Mouse (Mus musculus) right cerebral cortex, adult 2 months (tissue): ENCODE results near the gene Ndel1.

Source experiments
- DNase-seq, 2 experiments: peaks; one replicate each; pipeline ENCODE4 v3.0.0; 2021 to 2022; ENCODE audit warnings: low spot score in 2 of 2

Gene Ndel1

GRCm38 (mm10) chr11:68892233-68892832 is 20.7 kb upstream of the Ndel1 start:
- no peak for DNase-seq

GRCm38 (mm10) chr11:68891823-68892222 is 20.2 kb upstream of the Ndel1 start:
- no peak for DNase-seq

GRCm38 (mm10) chr11:68890625-68891024 is 19.0 kb upstream of the Ndel1 start:
- no peak for DNase-seq

GRCm38 (mm10) chr11:68888653-68889052 is 17.0 kb upstream of the Ndel1 start:
- DNase-seq = no peak

- DNase-seq = no peak
These were observed 16.6 kb upstream of the Ndel1 start, which contains the start of gene Rnf222 for GRCm38 (mm10) chr11:68888253-68888652. Gene Rnf222, plus strand, starts transcription at chr11:68888553.

- no peak for DNase-seq
These were observed 14.4 kb upstream of the Ndel1 start for GRCm38 (mm10) chr11:68886091-68886490.

GRCm38 (mm10) chr11:68884368-68884767 is 12.7 kb upstream of the Ndel1 start:
- no peak for DNase-seq

- DNase-seq = no peak
These were observed 12.2 kb upstream of the Ndel1 start for GRCm38 (mm10) chr11:68883843-68884242.

- DNase-seq = no peak
These were observed 10.4 kb upstream of the Ndel1 start for GRCm38 (mm10) chr11:68882107-68882506.

GRCm38 (mm10) chr11:68878811-68879210 is 7.2 kb upstream of the Ndel1 start:
- no peak for DNase-seq

- peak; percentile 62 to 63 for DNase-seq
These were observed 3.2 kb upstream of the Ndel1 start for GRCm38 (mm10) chr11:68874841-68875240.

- no peak for DNase-seq
These were observed 381 bp downstream of the Ndel1 start for GRCm38 (mm10) chr11:68871277-68871676.

GRCm38 (mm10) chr11:68864544-68865189 is 7.0 kb downstream of the Ndel1 start:
- no peak for DNase-seq

GRCm38 (mm10) chr11:68863631-68864091 is 8.0 kb downstream of the Ndel1 start:
- no peak for DNase-seq

- DNase-seq = no peak
These were observed 9.4 kb downstream of the Ndel1 start for GRCm38 (mm10) chr11:68862260-68862659.

GRCm38 (mm10) chr11:68859943-68860593 is 11.6 kb downstream of the Ndel1 start:
- no peak for DNase-seq

GRCm38 (mm10) chr11:68857329-68857728 is 14.3 kb downstream of the Ndel1 start:
- DNase-seq = no peak

GRCm38 (mm10) chr11:68854621-68855020 is 17.0 kb downstream of the Ndel1 start:
- DNase-seq = no peak

- DNase-seq = no peak
These were observed 17.9 kb downstream of the Ndel1 start for GRCm38 (mm10) chr11:68853611-68854401.

GRCm38 (mm10) chr11:68852932-68853409 is 18.7 kb downstream of the Ndel1 start:
- DNase-seq = peak; percentile 99 to 100

GRCm38 (mm10) chr11:68852486-68852901 is 19.2 kb downstream of the Ndel1 start:
- peak; percentile 57 to 64 for DNase-seq
